ENCODE assay signal across 15 mouse cellular contexts in genomic region chr6:118770396-118770795, GRCm38 (mm10).
"Had no signal": no experiment of that assay in that cellular context is flagged by ENCODE, and none has a peak within 500 bp of the region (broad histone marks: within the 10 kb centered on the region; RNA-seq: fewer than 3 reads in every experiment).

No protein-coding gene starts in this region.

- H3K4me1 ChIP-seq: limb, embryonic 13.5 days; midbrain, embryonic 12.5 days; neural tube, embryonic 13.5 days; stomach, embryonic 15.5 days had no signal

- H3K27me3 ChIP-seq: limb, embryonic 13.5 days; midbrain, embryonic 12.5 days; neural tube, embryonic 13.5 days; stomach, embryonic 15.5 days had no signal

- ATAC-seq: midbrain, embryonic 16.5 days had no signal

- DNase-seq: kidney, adult 11 months; kidney, postnatal 10 days; left cerebral cortex, postnatal 4 days; lung, adult 18-20 months; lung, postnatal 36 days; retina, postnatal 1 day; right cerebral cortex, postnatal 4 days; spleen, adult 18-20 months; thymus, adult 2 months; thymus, postnatal 25 days had no signal

- H3K4me2 ChIP-seq: limb, embryonic 13.5 days; midbrain, embryonic 12.5 days; neural tube, embryonic 13.5 days; stomach, embryonic 15.5 days had no signal

- H3K36me3 ChIP-seq: midbrain, embryonic 12.5 days; stomach, embryonic 15.5 days had no signal

- H3K4me3 ChIP-seq: limb, embryonic 13.5 days; midbrain, embryonic 12.5 days; neural tube, embryonic 13.5 days; stomach, embryonic 15.5 days had no signal

- H3K9me3 ChIP-seq: midbrain, embryonic 12.5 days; stomach, embryonic 15.5 days had no signal

- H3K27ac ChIP-seq: limb, embryonic 13.5 days; midbrain, embryonic 12.5 days; neural tube, embryonic 13.5 days; stomach, embryonic 15.5 days had no signal

- H3K9ac ChIP-seq: limb, embryonic 13.5 days; midbrain, embryonic 12.5 days; neural tube, embryonic 13.5 days; stomach, embryonic 15.5 days had no signal
